Mouse (Mus musculus) cerebellum, adult 2 months (tissue): ENCODE data around the gene Plppr2.

ENCODE experiments used
- CTCF ChIP-seq: fragments of 200-500 bp; IDR thresholded peaks from 2 replicates; pipeline ENCODE4 v1.5.1; 2011; ENCODE audit warnings: low read depth, mild to moderate bottlenecking, control low read depth, low read length, moderate library complexity, borderline replicate concordance; ENCODE audit not compliant: insufficient read depth
- POLR2A ChIP-seq: fragments of 200-500 bp; IDR thresholded peaks from 2 replicates; pipeline ENCODE4 v1.6.1; 2011; ENCODE audit warnings: low read length, control low read depth, borderline replicate concordance; ENCODE audit not compliant: insufficient read depth

DNA sequence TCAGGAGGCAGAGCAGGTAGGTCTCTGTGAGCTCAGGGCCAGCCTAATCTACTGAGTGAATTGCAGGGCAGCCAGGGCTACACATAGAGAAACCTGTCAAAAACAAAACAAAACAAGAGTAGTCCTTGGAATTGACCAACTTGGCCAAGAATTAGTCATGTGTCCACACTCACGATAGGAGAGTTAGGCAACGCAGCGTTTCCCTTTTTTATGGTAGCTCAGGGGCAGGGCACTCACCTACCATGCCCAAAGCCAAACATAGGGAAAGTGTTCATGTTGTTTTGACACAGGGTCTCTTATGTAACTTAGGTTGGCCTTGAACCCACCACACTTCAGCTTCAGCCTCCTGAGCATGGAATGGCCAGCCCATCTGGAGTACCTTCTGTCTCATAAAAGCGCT, 32.5 kb downstream of the Plppr2 start:
- TF ChIP-seq POLR2A (no peak), CTCF (no peak)
